Mouse (Mus musculus): ENCODE results near the gene Mitd1.

Gene Mitd1

GRCm38 (mm10) chr1:37868640-37869039 is 21.6 kb downstream of the Mitd1 start:
- in situ Hi-C loops (cut with MboI; ENCODE audit: low sequenced_read_pairs) = loop anchor here (25.0 kb wide), 1 partner anchor 181 kb away; no protein-coding TSS in a partner anchor

GRCm38 (mm10) chr1:37867684-37868322 is 22.4 kb downstream of the Mitd1 start:
- in situ Hi-C loops (cut with MboI; ENCODE audit: low sequenced_read_pairs) = loop anchor here (25.0 kb wide), 1 partner anchor 181 kb away; no protein-coding TSS in a partner anchor

- in situ Hi-C loops (cut with MboI; ENCODE audit: low sequenced_read_pairs) = loop anchor here (25.0 kb wide), 1 partner anchor 180 kb away; no protein-coding TSS in a partner anchor
Observed at GRCm38 (mm10) chr1:37867056-37867455, 23.2 kb downstream of the Mitd1 start.

- in situ Hi-C loops (cut with MboI; ENCODE audit: low sequenced_read_pairs) = loop anchor here (25.0 kb wide), 1 partner anchor 179 kb away; no protein-coding TSS in a partner anchor
Observed at GRCm38 (mm10) chr1:37866286-37866685, 23.9 kb downstream of the Mitd1 start, which contains the start of gene Tsga10. Gene Tsga10 (minus strand): TSS chr1:37866429.

GRCm38 (mm10) chr1:37865401-37866215 is 24.6 kb downstream of the Mitd1 start:
- in situ Hi-C loops (cut with MboI; ENCODE audit: low sequenced_read_pairs) = loop anchor here (25.0 kb wide), 1 partner anchor 178 kb away; no protein-coding TSS in a partner anchor

- in situ Hi-C loops (cut with MboI; ENCODE audit: low sequenced_read_pairs) = loop anchor here (25.0 kb wide), 1 partner anchor 177 kb away; no protein-coding TSS in a partner anchor
Observed at GRCm38 (mm10) chr1:37864511-37865400, 25.5 kb downstream of the Mitd1 start.

- in situ Hi-C loops (cut with MboI; ENCODE audit: low sequenced_read_pairs) = loop anchor here (25.0 kb wide), 1 partner anchor 163 kb away; no protein-coding TSS in a partner anchor
Observed at GRCm38 (mm10) chr1:37850696-37851095, 39.5 kb downstream of the Mitd1 start.

- in situ Hi-C loops (cut with MboI; ENCODE audit: low sequenced_read_pairs) = no loop called here
Observed at GRCm38 (mm10) chr1:37846878-37847277, 43.3 kb downstream of the Mitd1 start.

- in situ Hi-C loops (cut with MboI; ENCODE audit: low sequenced_read_pairs) = no loop called here
Observed at GRCm38 (mm10) chr1:37831681-37832080, 58.5 kb downstream of the Mitd1 start.

All from CH12F3 (cell line).